Mouse (Mus musculus): ENCODE measurements around the gene Atf4. TPM values are rescaled to one million over a fixed set of nuclear protein-coding genes. Genes with fewer than 3 reads are reported as not detected.

Gene Atf4
- polyA plus RNA-seq, 1 experiment from 2014 or later: 133 TPM

DNA sequence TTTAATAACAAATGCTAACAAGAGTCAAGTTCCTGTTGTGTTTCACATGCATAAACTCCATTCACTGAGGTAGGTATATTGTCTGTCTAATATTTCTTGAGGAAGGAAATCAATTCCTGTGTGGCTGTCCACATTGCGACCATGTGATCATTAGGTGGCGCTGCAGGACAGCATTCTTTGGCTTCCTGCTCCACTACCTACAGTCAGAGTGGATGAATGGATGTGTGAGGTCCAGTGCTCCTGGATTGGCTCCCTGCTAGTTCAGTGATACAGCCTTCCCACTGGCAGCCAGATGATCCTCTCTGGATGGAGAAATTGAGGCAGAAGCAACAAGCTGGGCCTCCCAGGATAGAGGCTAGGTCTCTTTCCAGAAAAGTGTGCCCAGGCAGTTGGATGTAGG is 11.3 kb downstream of the Atf4 start:
- ATAC-seq: peak; percentile 61
- H3K27me3 ChIP-seq: no peaks in the 10 kb centered on the region
- H3K36me3 ChIP-seq: no peaks in the 10 kb centered on the region
- WGBS: 0% methylated on average over 2 of the region's 2 CpGs
- H3K27ac ChIP-seq: no peak overlapping the region
- no peak overlapping the region for H3K9ac ChIP-seq (replicated peaks)
- no peak overlapping the region for H3K4me3 ChIP-seq (replicated peaks)
- no peak overlapping the region for H3K4me2 ChIP-seq (replicated peaks)
- H3K9me3 ChIP-seq: no peaks in the 10 kb centered on the region
- peaks cover 19% of the 10 kb centered on the region for H3K4me1 ChIP-seq (replicated peaks)

DNA sequence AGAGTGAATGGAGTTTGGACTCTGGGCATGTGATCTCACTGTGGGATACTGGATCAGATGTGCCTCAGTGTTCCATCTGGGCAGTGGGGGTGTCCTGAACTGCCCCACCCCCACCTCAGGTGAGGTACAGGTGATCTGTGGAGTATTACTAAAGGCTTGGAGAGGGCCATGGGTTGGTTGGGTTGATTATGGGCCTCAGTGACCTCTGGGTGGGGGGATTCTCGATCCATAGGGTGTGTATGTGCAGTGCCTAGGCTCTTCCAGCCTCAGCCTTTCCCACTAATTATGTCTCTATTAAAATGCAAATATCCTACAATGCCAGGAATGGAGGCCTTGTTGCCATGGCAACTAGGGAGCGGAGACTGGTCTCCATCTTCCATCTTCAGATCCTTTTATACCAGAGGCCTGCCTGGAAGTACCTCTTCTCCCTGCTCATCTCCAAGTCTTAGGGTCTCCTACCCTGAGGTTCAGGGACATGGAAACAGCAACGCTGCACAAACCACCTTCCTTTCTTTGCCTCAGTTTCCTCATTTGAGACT is 16.9 kb downstream of the Atf4 start:
- Histone ChIP-seq H3K4me3 (replicated peaks) (no peak overlapping the region), H3K4me2 (replicated peaks) (no peak overlapping the region), H3K4me1 (replicated peaks) (peaks cover 8% of the 10 kb centered on the region), H3K27me3 (peaks cover 25% of the 10 kb centered on the region), H3K27ac (no peak overlapping the region), H3K36me3 (no peaks in the 10 kb centered on the region), H3K9ac (replicated peaks) (no peak overlapping the region), H3K9me3 (no peaks in the 10 kb centered on the region)
- no peak for ATAC-seq
- 42% methylated on average over 3 of the region's 3 CpGs for WGBS

GRCm38 (mm10) chr15:80277107-80277506 is 22.1 kb downstream of the Atf4 start:
- ATAC-seq: 0 out of 2 replicates have a peak, but pooled peaks have one; percentile 32
- Histone ChIP-seq H3K27ac (no peak overlapping the region), H3K4me1 (replicated peaks) (peaks cover 9% of the 10 kb centered on the region), H3K36me3 (no peaks in the 10 kb centered on the region), H3K9ac (replicated peaks) (no peak overlapping the region), H3K4me3 (replicated peaks) (no peak overlapping the region), H3K27me3 (peaks cover 44% of the 10 kb centered on the region), H3K9me3 (no peaks in the 10 kb centered on the region), H3K4me2 (replicated peaks) (no peak overlapping the region)
- 44% methylated on average over 9 of the region's 9 CpGs for WGBS

GRCm38 (mm10) chr15:80277625-80278024 is 22.6 kb downstream of the Atf4 start:
- Histone ChIP-seq H3K27ac (no peak overlapping the region), H3K4me2 (replicated peaks) (no peak overlapping the region), H3K4me1 (replicated peaks) (peaks cover 6% of the 10 kb centered on the region; the same call in 1 of the 2 replicates), H3K9ac (replicated peaks) (no peak overlapping the region), H3K4me3 (replicated peaks) (no peak overlapping the region), H3K9me3 (no peaks in the 10 kb centered on the region), H3K27me3 (peaks cover 48% of the 10 kb centered on the region), H3K36me3 (no peaks in the 10 kb centered on the region)
- no peak for ATAC-seq
- WGBS: 5% methylated on average over 5 of the region's 6 CpGs

DNA sequence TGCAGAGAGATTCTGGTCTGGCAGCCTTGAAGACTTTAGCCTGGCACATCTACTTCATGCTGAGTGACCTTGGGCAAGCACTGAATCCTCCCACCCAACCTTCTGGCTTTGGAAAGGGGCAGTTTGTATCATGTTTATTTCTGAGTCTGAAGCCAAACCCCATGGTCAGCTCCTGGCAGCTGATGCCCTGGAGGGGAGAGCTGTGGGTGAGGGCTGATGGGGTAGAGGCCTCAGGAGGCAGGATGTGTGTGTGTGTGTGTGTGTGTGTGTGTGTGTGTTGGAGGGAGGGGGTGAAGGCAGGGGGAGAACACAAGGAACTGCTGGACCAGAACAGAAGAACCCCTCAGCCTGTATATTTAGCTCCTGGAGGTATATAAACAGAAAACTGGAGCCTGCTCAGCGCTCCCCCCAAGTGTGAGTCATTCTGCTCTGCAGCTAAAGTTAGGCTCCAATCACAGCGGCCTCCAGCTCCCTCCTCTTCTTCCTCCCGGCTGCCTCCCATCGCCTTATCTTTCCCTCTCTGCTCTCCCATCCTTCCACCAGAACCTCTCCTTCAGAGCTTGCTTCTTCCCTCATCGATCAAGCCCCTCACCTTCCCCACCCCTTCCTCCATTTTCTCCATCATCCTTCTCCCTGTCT is 23.3 kb downstream of the Atf4 start:
- peaks cover 6% of the 10 kb centered on the region; the same call in 1 of the 2 replicates for H3K4me1 ChIP-seq (replicated peaks)
- 70% methylated on average over 5 of the region's 5 CpGs for whole genome bisulfite sequencing
- no peak overlapping the region; the same call in 1 of the 2 replicates for H3K9ac ChIP-seq (replicated peaks)
- no peak for ATAC-seq
- H3K4me3 ChIP-seq (replicated peaks): no peak overlapping the region
- H3K36me3 ChIP-seq: no peaks in the 10 kb centered on the region
- H3K27ac ChIP-seq: no peak overlapping the region
- no peaks in the 10 kb centered on the region for H3K9me3 ChIP-seq
- H3K27me3 ChIP-seq: peaks cover 45% of the 10 kb centered on the region
- H3K4me2 ChIP-seq (replicated peaks): no peak overlapping the region

DNA sequence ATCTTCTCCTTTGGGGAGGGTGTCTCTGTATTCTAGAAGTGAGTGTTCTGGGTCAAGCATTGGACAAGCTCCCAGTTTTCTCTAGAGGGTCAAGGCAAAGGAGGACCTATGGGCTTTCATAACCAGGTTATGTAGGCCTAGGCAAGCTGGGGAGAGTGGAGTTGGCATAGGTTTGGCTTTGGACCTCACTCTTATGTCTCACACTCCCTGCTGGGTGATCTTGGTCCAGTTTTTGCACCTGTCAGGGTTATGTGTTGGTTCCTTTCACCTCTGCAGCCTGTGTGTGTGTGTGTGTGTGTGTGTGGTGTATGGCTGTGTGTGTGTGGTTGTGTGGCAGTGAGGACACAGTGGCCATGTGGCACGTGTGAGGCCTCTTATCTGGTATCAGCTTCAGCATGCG is 24.1 kb downstream of the Atf4 start:
- 100% methylated on average over 2 of the region's 2 CpGs for WGBS
- Histone ChIP-seq H3K27ac (no peak overlapping the region), H3K4me2 (replicated peaks) (no peak overlapping the region), H3K4me3 (replicated peaks) (no peak overlapping the region), H3K36me3 (no peaks in the 10 kb centered on the region), H3K27me3 (peaks cover 41% of the 10 kb centered on the region), H3K4me1 (replicated peaks) (peaks cover 9% of the 10 kb centered on the region; the same call in 1 of the 2 replicates), H3K9ac (replicated peaks) (no peak overlapping the region), H3K9me3 (no peaks in the 10 kb centered on the region)
- ATAC-seq: no peak

DNA sequence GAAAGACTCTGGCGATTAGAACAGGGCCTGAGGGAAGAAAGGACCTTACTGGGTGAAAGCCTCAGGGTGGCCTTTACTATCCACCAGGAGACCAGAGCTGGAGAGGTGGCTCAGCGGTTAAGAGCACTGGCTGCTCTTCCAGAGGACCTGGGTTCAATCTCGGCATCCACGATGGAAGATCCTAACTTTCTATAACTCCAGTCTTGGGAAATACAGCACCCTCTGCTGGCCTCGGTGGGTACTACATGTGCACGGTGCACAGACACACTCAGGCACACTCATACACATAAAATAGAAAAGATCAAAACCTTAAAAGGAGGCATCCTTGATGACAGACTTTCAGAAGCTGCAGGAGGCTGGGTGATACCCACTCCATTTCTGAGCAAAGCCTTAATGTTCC is 25.7 kb downstream of the Atf4 start:
- H3K9me3 ChIP-seq: no peaks in the 10 kb centered on the region
- peak; percentile 18; the same call in 1 of the 2 replicates for ATAC-seq
- H3K4me1 ChIP-seq (replicated peaks): peaks cover 9% of the 10 kb centered on the region; the same call in 1 of the 2 replicates
- no peak overlapping the region for H3K4me2 ChIP-seq (replicated peaks)
- H3K4me3 ChIP-seq (replicated peaks): no peak overlapping the region
- H3K9ac ChIP-seq (replicated peaks): no peak overlapping the region
- no peaks in the 10 kb centered on the region for H3K36me3 ChIP-seq
- peaks cover 45% of the 10 kb centered on the region for H3K27me3 ChIP-seq
- no peak overlapping the region for H3K27ac ChIP-seq
- 17% methylated on average over 6 of the region's 6 CpGs for WGBS

DNA sequence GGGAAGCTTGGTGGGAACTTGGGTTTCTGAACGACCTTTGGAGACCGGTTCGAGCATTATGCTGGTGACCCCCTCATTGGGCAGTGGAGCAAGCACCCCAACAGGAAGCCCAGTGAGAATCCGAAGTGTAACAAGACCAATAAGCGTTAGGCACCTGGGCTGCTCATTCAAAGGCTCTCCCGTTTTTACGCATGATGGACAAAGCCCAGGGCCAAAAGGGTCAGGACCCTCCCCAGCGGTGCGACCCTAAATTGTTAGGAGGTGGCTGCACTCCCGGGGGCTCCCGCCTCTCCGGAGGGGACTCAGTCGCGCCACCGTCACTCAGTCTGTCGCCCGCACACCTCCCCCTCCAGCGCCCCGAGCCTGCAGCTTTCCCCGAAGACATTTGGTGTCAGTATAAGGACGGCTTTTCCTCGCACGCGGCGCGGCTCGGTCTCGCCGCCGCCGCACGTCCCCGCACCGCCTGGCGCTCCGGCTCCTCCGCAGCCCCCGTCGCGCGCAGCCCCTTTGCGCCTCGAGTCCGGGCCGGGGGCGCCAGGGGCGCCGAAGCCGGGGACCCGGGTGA is 31.9 kb downstream of the Atf4 start, which contains the start of gene Cacna1i:
Cacna1i (plus strand) TSS at position 388 of the 565 bp plus-strand sequence.
- peak; percentile 70 for ATAC-seq
- H3K36me3 ChIP-seq: no peaks in the 10 kb centered on the region
- H3K9me3 ChIP-seq: no peaks in the 10 kb centered on the region
- no peak within 1 kb of the TSS for H3K27ac ChIP-seq
- peak within 1 kb of the TSS; percentile 68 for H3K9ac ChIP-seq (replicated peaks)
- peaks cover 40% of the 10 kb centered on the region for H3K4me1 ChIP-seq (replicated peaks)
- H3K4me2 ChIP-seq (replicated peaks): peak within 1 kb of the TSS; percentile 86
- peak within 1 kb of the TSS; percentile 57 for H3K4me3 ChIP-seq (replicated peaks)
- under 1% methylated on average over 50 of the region's 50 CpGs for WGBS
- peaks cover 76% of the 10 kb centered on the region for H3K27me3 ChIP-seq

DNA sequence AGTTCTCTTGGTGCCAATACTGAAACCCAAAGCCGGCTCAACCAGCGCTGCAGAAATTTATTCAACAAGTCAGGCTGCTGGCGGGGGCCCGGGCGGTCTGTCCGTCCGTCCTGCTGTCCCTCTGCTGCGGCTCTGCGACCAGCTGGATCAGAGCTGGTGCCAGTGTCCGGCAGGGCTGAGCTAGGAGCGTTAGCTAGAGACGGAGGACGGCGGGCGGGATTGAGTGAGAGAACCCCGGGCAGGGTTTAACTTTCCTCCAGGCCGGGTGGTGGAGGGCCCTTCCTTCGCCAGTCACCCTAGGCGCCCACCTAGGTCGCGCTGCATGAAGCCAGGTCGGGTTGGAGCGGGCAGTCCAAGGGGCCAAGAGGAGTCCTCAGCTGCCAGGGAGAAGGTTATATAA is 33.1 kb downstream of the Atf4 start:
- Histone ChIP-seq H3K4me1 (replicated peaks) (peaks cover 43% of the 10 kb centered on the region), H3K9ac (replicated peaks) (peak overlapping the region; percentile 68), H3K4me3 (replicated peaks) (peak overlapping the region; percentile 57), H3K27ac (no peak overlapping the region), H3K9me3 (no peaks in the 10 kb centered on the region), H3K36me3 (no peaks in the 10 kb centered on the region), H3K27me3 (peaks cover 72% of the 10 kb centered on the region), H3K4me2 (replicated peaks) (peak overlapping the region; percentile 86)
- no peak for ATAC-seq
- WGBS: 0% methylated on average over 23 of the region's 23 CpGs

DNA sequence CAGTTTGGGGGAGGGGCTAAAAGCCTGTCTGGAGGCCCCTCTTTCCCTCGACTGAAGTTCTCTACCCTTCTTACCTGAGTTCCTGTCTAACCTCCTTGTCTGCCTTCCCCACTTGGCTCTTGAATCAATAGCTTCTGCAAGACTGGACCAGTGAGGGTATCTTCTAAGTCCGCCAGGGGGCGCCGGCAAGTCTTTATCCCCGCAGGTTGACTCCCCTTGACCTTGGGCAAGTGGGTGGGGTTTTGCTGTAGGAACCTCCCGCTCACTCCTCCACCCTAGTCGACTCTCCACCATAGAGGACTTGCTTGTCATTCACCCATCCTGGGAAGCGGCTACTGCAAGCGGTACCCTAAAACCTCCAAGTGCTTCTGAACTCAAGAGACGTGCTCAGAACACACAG is 34.5 kb downstream of the Atf4 start:
- H3K36me3 ChIP-seq: no peaks in the 10 kb centered on the region
- no peaks in the 10 kb centered on the region for H3K9me3 ChIP-seq
- no peak overlapping the region for H3K27ac ChIP-seq
- H3K4me3 ChIP-seq (replicated peaks): no peak overlapping the region
- no peak overlapping the region for H3K9ac ChIP-seq (replicated peaks)
- no peak for ATAC-seq
- WGBS: 8% methylated on average over 10 of the region's 10 CpGs
- peak overlapping the region; percentile 86 for H3K4me2 ChIP-seq (replicated peaks)
- peaks cover 66% of the 10 kb centered on the region for H3K27me3 ChIP-seq
- H3K4me1 ChIP-seq (replicated peaks): peaks cover 41% of the 10 kb centered on the region

DNA sequence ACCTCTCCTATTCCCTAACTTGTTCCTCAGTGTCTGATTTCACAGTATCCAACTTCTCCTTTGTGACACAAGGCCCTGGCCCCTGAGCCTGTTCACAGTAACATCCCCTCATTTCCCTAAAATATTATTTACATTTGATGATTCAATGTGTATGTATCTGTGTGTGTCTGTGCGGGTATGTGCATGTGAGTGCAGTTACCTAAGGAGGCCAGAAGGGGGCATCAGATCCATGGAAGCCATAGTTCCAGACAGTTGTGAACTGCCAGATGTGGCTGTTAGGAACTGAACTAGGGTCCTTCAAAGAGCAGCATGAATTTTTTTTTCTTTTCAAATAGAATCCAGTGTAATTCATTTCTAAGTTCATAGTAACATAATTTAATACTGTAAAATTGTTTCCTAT is 42.2 kb downstream of the Atf4 start:
- no peak overlapping the region for H3K4me3 ChIP-seq (replicated peaks)
- 97% methylated on average over 1 of the region's 1 CpGs for WGBS
- H3K27ac ChIP-seq: no peak overlapping the region
- no peaks in the 10 kb centered on the region for H3K9me3 ChIP-seq
- no peak for ATAC-seq
- no peak overlapping the region for H3K9ac ChIP-seq (replicated peaks)
- H3K4me1 ChIP-seq (replicated peaks): 0 out of 2 replicates have a peak, but pooled peaks cover 2% of the 10 kb centered on the region
- H3K4me2 ChIP-seq (replicated peaks): no peak overlapping the region
- no peaks in the 10 kb centered on the region for H3K36me3 ChIP-seq
- no peaks in the 10 kb centered on the region; the same call in 1 of the 2 replicates for H3K27me3 ChIP-seq

DNA sequence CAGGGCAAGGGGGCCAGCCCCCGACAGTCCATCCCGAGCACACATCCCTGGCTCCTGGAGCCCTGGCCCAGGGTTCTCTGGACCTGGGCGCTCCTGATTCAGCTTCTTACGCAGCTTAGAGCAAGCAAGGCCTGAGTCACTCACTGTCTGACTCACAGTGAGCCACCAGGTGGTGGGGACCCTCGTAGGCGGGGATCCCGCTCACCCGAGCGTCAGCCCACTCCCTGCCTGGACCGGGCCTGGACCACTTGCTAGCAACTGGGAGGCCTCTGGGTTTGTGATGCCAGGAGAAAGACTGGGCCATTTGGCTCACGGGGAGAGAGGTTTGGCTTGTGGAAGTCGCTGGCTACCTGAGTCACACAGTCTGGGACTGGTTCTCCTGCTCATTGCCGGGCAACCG is 48.8 kb downstream of the Atf4 start:
- Histone ChIP-seq H3K27me3 (peaks cover 2% of the 10 kb centered on the region; the same call in 1 of the 2 replicates), H3K9ac (replicated peaks) (no peak overlapping the region), H3K4me1 (replicated peaks) (0 out of 2 replicates have a peak, but pooled peaks cover 3% of the 10 kb centered on the region), H3K4me3 (replicated peaks) (no peak overlapping the region), H3K4me2 (replicated peaks) (no peak overlapping the region), H3K36me3 (no peaks in the 10 kb centered on the region), H3K9me3 (no peaks in the 10 kb centered on the region), H3K27ac (no peak overlapping the region)
- 74% methylated on average over 14 of the region's 14 CpGs for WGBS
- ATAC-seq: no peak
